Mouse (Mus musculus) heart, adult 2 months (tissue): ENCODE data around the gene Hspa8.
A peak's percentile ranks its signal among the peaks of the same experiment; 100 is the strongest.
"Not testable (repeated sequence)": the region's sequence is repeated elsewhere in the genome, so short reads cannot be mapped to it uniquely, and the experiment has no call there.

Source experiments
- CTCF ChIP-seq: fragments of 200-600 bp; IDR thresholded peaks from 2 replicates; pipeline ENCODE4 v1.8.1; 2022; ENCODE audit warnings: antibody characterized with exemption, mild to moderate bottlenecking, moderate library complexity
- EP300 ChIP-seq: fragments of 200-500 bp; IDR thresholded peaks from 2 replicates; pipeline ENCODE4 v1.6.1; 2011; ENCODE audit warnings: low read depth, low read length, control low read depth; ENCODE audit not compliant: insufficient read depth
- POLR2A ChIP-seq: fragments of 200-500 bp; IDR thresholded peaks from 2 replicates; pipeline ENCODE4 v1.6.1; 2011; ENCODE audit warnings: mild to moderate bottlenecking, low read depth, low read length, control low read depth; ENCODE audit not compliant: insufficient read depth

DNA sequence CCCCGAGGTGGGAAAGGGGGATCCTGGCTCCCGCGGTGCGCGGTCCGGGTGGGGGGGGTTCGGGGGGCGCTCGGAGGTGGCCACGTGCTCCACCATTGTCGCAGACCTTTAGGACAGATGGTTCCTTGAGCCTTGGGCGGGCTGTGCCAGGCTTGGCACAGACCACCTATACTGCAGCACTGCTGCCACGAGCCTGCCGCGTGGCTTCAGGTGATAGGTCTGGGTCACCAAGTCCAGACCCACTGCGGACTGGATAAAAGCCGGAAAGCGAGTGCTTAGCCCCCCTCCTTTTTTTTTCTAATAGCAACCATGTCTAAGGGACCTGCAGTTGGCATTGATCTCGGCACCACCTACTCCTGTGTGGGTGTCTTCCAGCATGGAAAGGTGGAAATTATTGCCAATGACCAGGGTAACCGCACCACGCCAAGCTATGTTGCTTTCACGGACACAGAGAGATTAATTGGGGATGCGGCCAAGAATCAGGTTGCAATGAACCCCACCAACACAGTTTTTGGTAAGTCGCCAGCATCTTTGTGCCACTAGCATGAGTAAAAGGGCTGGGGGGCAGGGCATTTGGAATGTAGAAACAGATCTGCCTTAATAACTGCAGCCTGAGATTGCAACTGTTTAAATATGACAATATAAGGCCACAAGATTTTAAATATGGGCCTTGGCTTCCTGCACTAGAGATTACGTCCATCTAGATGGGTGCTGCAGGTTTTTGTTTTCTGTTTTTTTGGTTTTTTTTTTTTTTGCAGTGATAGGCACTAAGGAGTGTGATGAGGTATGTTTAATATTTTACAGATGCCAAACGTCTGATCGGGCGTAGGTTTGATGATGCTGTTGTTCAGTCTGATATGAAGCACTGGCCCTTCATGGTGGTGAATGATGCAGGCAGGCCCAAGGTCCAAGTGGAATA is 1.1 kb downstream of the Hspa8 start:
- not testable (repeated sequence) for TF ChIP-seq CTCF, EP300
- 0 out of 2 replicates have a peak, but pooled peaks have one; percentile 7 for TF ChIP-seq POLR2A
